Mouse (Mus musculus): ENCODE measurements around the gene Fgfr2. TPM values are rescaled to one million over a fixed set of nuclear protein-coding genes. Genes with fewer than 3 reads are reported as not detected.

The Fgfr2 gene
- polyA plus RNA-seq, 1 experiment from 2014 or later, result 34.1 TPM

GRCm38 (mm10) chr7:130129359-130129960 is 2993.7 kb downstream of the Fgfr2 start:
- Histone ChIP-seq H3K36me3 (no peaks in the 10 kb centered on the region), H3K9me3 (replicated peaks) (no peaks in the 10 kb centered on the region), H3K4me3 (no peak overlapping the region), H3K27ac (ENCODE audit: poor library complexity, severe bottlenecking) (no peak overlapping the region), H3K9ac (no peak overlapping the region), H3K4me1 (replicated peaks) (peaks cover 6% of the 10 kb centered on the region; the same call in 1 of the 2 replicates), H3K4me2 (0 out of 2 replicates have a peak overlapping the region, but pooled peaks have one; percentile 13), H3K27me3 (replicated peaks) (no peaks in the 10 kb centered on the region)
- no peak for ATAC-seq (ENCODE audit: insufficient number of reproducible peaks, low FRiP score)
- 38% methylated on average over 16 of the region's 16 CpGs for WGBS

- 42% methylated on average over 2 of the region's 2 CpGs for WGBS
- H3K9ac ChIP-seq, result no peak overlapping the region
- no peak overlapping the region for H3K4me2 ChIP-seq
- H3K36me3 ChIP-seq, result no peaks in the 10 kb centered on the region
- no peak overlapping the region for H3K4me3 ChIP-seq
- H3K9me3 ChIP-seq (replicated peaks), result no peaks in the 10 kb centered on the region
- no peak for ATAC-seq (ENCODE audit: insufficient number of reproducible peaks, low FRiP score)
- peaks cover 8% of the 10 kb centered on the region for H3K4me1 ChIP-seq (replicated peaks)
- H3K27me3 ChIP-seq (replicated peaks), result no peaks in the 10 kb centered on the region
- no peak overlapping the region for H3K27ac ChIP-seq (ENCODE audit: poor library complexity, severe bottlenecking)
Observed at GRCm38 (mm10) chr7:130121507-130121906, 3001.6 kb downstream of the Fgfr2 start.

DNA sequence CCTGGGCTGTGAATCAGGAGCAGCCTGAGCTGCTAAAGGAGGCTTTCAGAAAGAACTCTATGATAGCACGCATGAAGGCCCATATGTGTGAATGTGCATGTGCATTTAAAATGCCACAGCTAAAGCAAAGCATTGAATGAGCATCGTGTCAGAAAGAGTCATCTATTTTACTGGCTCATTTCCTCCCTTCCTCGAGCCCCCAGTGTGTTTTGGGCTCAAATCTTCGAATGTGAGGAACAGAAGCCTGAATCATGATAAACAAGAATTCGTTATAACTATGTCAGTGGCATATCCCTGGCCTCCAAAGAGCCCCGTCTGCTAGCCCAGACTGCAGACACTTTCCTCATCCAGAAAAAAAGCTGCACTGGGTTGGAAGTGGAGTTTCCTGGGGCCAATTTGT is 3003.7 kb downstream of the Fgfr2 start:
- Histone ChIP-seq H3K9ac (no peak overlapping the region), H3K4me1 (replicated peaks) (peaks cover 13% of the 10 kb centered on the region), H3K27me3 (replicated peaks) (no peaks in the 10 kb centered on the region), H3K4me3 (no peak overlapping the region), H3K4me2 (no peak overlapping the region), H3K9me3 (replicated peaks) (no peaks in the 10 kb centered on the region), H3K36me3 (no peaks in the 10 kb centered on the region), H3K27ac (ENCODE audit: poor library complexity, severe bottlenecking) (no peak overlapping the region)
- no peak for ATAC-seq (ENCODE audit: insufficient number of reproducible peaks, low FRiP score)
- WGBS, result 45% methylated on average over 6 of the region's 6 CpGs

- peaks cover 20% of the 10 kb centered on the region for H3K4me1 ChIP-seq (replicated peaks)
- H3K9me3 ChIP-seq (replicated peaks), result no peaks in the 10 kb centered on the region
- H3K27me3 ChIP-seq (replicated peaks), result no peaks in the 10 kb centered on the region
- no peak for ATAC-seq (ENCODE audit: insufficient number of reproducible peaks, low FRiP score)
- no peak overlapping the region for H3K4me3 ChIP-seq
- no peak overlapping the region for H3K9ac ChIP-seq
- WGBS, result 26% methylated on average over 4 of the region's 4 CpGs
- no peaks in the 10 kb centered on the region for H3K36me3 ChIP-seq
- no peak overlapping the region for H3K27ac ChIP-seq (ENCODE audit: poor library complexity, severe bottlenecking)
- no peak overlapping the region for H3K4me2 ChIP-seq
Observed at GRCm38 (mm10) chr7:130118726-130119125, 3004.4 kb downstream of the Fgfr2 start.

GRCm38 (mm10) chr7:130117466-130118123 is 3005.6 kb downstream of the Fgfr2 start:
- H3K4me3 ChIP-seq, result no peak overlapping the region

DNA sequence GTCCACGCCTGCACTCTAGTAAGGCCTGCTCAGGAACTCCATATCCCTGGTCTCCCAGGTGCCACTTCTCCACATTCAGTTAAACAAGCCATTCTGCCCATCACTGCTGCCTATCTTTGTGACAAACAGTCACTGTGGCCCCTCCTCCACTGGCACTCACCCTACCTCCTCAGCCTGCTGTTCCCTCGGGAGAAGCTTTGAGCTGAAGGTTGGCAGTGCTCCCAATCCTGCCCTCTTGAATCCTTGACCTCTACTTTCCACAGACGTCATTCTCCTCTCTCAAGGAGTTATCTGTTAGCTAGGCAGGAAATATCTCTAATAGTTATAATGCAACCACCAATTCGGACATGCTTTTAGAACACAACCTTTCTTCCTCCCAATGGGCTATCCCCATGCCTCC is 3008.7 kb downstream of the Fgfr2 start:
- H3K27me3 ChIP-seq (replicated peaks), result no peaks in the 10 kb centered on the region

More at GRCm38 (mm10) chr7:130117466-130118123, 3005.6 kb downstream of the Fgfr2 start:
- no peaks in the 10 kb centered on the region for H3K27me3 ChIP-seq (replicated peaks)
- H3K9me3 ChIP-seq (replicated peaks), result no peaks in the 10 kb centered on the region
- WGBS, result 31% methylated on average over 4 of the region's 4 CpGs
- H3K36me3 ChIP-seq, result no peaks in the 10 kb centered on the region
- H3K4me1 ChIP-seq (replicated peaks), result peaks cover 20% of the 10 kb centered on the region
- ATAC-seq (ENCODE audit: insufficient number of reproducible peaks, low FRiP score), result no peak
- no peak overlapping the region for H3K27ac ChIP-seq (ENCODE audit: poor library complexity, severe bottlenecking)
- H3K9ac ChIP-seq, result no peak overlapping the region
- H3K4me2 ChIP-seq, result no peak overlapping the region

More for the DNA sequence above, 3008.7 kb downstream of the Fgfr2 start:
- ATAC-seq (ENCODE audit: insufficient number of reproducible peaks, low FRiP score), result peak; percentile 48; the same call in 1 of the 2 replicates
- WGBS, result 26% methylated on average over 4 of the region's 4 CpGs
- Histone ChIP-seq H3K9me3 (replicated peaks) (no peaks in the 10 kb centered on the region), H3K27ac (ENCODE audit: poor library complexity, severe bottlenecking) (no peak overlapping the region), H3K4me3 (no peak overlapping the region), H3K4me1 (replicated peaks) (peaks cover 20% of the 10 kb centered on the region), H3K9ac (no peak overlapping the region), H3K36me3 (no peaks in the 10 kb centered on the region), H3K4me2 (no peak overlapping the region)

Small RNAs within 50 kb of the gene (microRNA-seq; reads per million reads assigned to microRNA genes)
- 0.71 reads per million for gene Mir7061

Other genes with a start within 250 kb of the Fgfr2 start
- 10.3 and 11.2 TPM in 2 replicates for gene Zranb1, start 192.2 kb downstream of the Fgfr2 start, polyA plus RNA-seq (2016; fragmentation: Nextera tagmentation; extraction: Ambion mirVana)
- 60.6 and 66.2 TPM in 2 replicates for gene Ctbp2, start 1.0 kb upstream of the Fgfr2 start, polyA plus RNA-seq (2016; fragmentation: Nextera tagmentation; extraction: Ambion mirVana)